Mouse (Mus musculus) heart, postnatal 10 days (tissue): ENCODE data around the gene Pcdh15. TPM values are rescaled to one million over a fixed set of nuclear protein-coding genes. Genes with fewer than 3 reads are reported as not detected.

Source experiments
- DNase-seq, 2 experiments: peaks; one replicate each; pipeline ENCODE4 v3.0.0; 2021
- intact Hi-C: fragments of 180-260 bp; cut with DNase I; formaldehyde crosslinking; loops from one replicate; pipeline ENCODE4 v1.15.1; 2025
- total RNA-seq, 2 experiments: library from RNA; stranded (reverse); gene quantifications; 2 replicates each; pipeline ENCODE4 v1.2.3; 2021

The Pcdh15 gene
- total RNA-seq, 2 experiments from 2014 or later, result 0.34 to 1.2 TPM

GRCm38 (mm10) chr10:74450069-74450468 lies 1350.9 kb downstream of the Pcdh15 start:
- DNase-seq, result no peak
- intact Hi-C loops, result no loop called here

DNA sequence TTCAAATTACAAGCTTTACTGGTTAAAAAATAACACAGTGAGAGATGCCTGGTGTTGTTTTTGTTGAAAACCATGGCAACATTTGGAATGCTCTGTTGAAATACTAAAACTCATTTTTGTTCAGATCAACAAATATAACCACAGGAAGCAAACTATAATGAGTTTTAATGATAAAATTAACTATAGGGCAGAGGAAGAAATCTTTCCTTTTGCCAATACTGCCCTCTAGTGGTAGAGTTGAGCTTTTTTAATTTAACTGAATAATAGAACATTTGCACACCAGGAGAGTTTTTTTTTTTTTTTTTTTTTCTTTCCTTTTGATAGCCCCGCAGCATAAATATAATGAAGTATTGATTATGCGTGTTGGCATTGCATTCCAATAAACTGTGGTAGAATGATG lies 1364.8 kb downstream of the Pcdh15 start:
- intact Hi-C loops, result loop anchor here (1.0 to 10.0 kb wide), 2 partner anchors 247 to 1359 kb away; no protein-coding TSS in a partner anchor
- DNase-seq, result no peak

GRCm38 (mm10) chr10:74480779-74481178 lies 1381.6 kb downstream of the Pcdh15 start:
- DNase-seq, result no peak
- intact Hi-C loops, result no loop called here

DNA sequence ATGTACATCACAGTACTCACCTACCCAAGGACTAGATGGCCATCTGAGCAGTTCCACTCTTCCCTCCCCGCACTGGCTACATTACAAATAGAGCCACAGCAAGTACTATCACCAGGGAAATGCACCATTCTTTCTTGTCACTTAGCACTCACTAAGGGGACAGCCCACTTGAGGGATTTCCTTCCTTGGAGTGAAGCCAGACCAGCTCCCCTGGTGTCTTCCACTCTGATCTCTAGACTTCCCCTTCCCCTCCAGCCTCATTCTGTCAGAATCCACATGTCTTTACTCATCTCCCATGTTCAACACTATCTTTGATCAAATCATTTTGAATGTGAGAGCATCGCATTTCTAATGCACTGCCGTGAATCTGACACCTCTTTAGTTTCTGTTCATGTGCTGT lies 1413.2 kb downstream of the Pcdh15 start:
- no peak for DNase-seq
- intact Hi-C loops, result no loop called here

GRCm38 (mm10) chr10:74513743-74514142 lies 1414.6 kb downstream of the Pcdh15 start:
- DNase-seq, result no peak
- intact Hi-C loops, result no loop called here

DNA sequence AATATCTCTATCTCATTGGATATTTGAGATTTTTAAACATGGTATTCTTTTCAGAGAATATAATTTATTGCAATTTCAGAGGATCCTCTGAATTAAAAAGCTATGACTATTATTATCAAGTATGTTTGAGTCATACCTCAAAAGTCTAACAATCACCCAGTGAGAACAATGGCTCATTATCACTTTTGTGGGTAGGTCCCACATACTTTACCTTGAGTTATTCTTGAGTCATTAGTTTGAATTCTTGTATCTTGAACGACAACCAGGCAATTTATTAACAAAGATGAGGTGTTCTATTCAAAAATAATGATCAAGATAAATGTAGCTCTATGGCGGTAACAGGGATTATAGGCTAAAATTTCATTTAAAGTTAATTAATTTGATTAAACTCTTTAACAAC lies 1439.2 kb downstream of the Pcdh15 start:
- no peak for DNase-seq
- intact Hi-C loops, result no loop called here

DNA sequence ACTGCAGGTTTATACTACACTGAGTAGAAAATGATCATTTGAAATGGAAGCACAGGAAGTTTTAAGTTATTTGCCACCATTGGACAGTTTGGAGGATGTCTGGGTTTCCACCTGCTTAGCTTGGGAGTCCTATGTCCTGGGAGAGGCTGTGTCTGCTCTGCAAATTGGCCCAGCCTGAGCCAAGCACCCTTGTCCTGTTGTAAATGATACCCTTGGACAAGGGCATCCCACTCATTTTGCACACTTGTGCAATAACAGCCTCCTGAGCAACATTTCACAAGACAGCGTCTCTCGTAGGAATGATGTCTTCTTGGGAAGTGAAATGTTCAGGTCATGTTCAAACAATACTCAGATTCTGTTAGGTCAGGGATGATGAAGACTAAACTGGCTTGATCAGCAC lies 1456.2 kb downstream of the Pcdh15 start:
- intact Hi-C loops, result no loop called here
- no peak for DNase-seq

GRCm38 (mm10) chr10:74569603-74570002 lies 1470.5 kb downstream of the Pcdh15 start:
- DNase-seq, result no peak
- intact Hi-C loops, result no loop called here

DNA sequence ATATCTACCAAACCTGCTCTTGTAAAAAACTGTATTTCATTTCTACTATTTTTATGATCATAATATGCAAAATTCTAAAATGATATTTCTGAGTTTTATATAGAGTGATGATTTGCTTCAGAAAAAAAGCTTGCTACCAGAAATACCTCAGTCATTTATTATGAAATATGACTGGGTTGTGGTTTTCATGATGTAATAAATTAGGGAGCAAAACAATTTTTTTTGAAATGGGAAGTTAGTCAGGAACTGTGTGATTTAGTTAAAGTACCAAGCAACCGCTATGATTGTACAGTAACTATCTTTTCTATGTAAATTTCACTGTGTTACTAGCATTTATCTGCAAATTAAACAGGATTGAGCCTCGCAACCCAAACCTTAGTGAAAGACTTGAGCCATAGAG lies 1480.8 kb downstream of the Pcdh15 start:
- no peak for DNase-seq
- intact Hi-C loops, result no loop called here

- intact Hi-C loops, result no loop called here
- no peak for DNase-seq
These were observed 1492.7 kb downstream of the Pcdh15 start for GRCm38 (mm10) chr10:74591799-74592198.

DNA sequence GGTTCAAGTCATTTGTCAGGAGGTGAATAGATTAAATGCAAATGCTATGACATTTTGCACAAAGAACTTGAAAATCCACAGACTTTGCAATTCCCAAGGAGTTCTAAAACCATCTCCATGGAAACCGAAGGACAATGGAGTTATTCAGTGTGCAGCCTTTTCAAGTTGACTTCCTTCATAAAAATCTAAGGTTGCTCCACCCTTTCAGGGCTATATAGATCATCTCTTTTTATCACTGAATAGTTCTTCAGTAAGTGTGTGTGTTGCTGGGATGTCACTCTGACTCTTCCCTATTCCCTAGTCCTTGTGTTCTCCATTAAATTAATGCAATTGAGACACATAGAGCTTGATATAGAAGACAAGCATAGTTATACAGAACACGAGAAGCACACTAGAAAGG lies 1508.5 kb downstream of the Pcdh15 start:
- intact Hi-C loops, result no loop called here

GRCm38 (mm10) chr10:74621837-74622236 lies 1522.7 kb downstream of the Pcdh15 start:
- intact Hi-C loops, result no loop called here
- DNase-seq, result no peak

More for the DNA sequence above, 1508.5 kb downstream of the Pcdh15 start:
- DNase-seq, result no peak

DNA sequence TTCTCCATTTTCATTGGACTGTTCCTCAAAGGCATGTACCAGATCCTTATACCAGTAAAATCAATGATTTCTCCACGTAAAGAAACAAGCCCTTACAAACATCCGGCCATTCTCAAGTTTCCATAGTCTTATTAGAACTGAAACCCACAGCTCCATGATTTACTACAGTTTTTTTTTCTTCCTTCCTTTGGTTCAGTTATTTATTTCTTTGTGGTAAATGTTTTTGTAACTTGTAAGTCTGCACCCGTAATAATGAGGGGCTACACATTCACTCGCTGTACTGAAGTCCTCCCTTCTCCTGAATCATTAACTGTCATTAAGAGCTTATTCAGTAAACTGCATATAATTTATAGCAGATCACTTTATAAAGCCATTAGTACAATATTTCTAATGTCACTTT lies 1526.6 kb downstream of the Pcdh15 start:
- intact Hi-C loops, result no loop called here
- no peak for DNase-seq

DNA sequence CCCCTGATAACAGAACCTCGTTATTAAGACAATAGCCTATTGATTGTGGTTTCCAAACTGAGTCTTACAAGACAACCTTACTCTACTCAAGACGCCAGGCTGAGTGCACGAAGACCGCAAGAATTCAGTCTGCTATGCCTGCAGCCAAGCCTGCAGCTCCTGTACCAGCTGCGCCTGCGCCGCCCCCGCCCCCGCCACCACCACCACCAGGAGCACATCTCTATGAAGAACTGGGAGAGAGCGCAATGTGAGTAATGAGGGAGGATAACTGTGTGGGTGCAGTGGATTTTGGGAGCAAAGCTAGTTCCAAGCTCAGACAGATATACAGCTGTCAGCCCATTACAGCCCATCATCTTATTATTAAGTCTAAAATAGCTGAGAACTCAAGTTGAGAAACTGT lies 1527.5 kb downstream of the Pcdh15 start:
- intact Hi-C loops, result no loop called here
- no peak for DNase-seq

DNA sequence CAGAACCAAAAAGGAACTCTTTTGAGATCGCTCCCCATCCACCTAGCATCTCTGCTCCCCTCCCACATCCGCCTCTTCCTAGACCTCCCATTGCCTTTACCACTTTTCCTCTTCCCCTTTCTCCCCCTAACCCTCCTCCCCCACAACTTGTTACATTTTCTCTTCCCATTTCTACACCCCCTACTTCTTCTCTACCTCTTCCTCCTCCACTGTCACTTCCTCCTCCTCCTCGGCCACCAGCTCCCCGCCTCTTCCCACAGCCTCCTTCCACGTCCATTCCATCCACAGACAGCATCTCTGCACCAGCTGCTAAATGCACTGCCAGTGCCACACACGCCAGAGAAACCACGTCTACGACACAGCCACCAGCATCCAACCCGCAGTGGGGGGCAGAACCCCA lies 1532.2 kb downstream of the Pcdh15 start:
- intact Hi-C loops, result no loop called here
- DNase-seq, result no peak

DNA sequence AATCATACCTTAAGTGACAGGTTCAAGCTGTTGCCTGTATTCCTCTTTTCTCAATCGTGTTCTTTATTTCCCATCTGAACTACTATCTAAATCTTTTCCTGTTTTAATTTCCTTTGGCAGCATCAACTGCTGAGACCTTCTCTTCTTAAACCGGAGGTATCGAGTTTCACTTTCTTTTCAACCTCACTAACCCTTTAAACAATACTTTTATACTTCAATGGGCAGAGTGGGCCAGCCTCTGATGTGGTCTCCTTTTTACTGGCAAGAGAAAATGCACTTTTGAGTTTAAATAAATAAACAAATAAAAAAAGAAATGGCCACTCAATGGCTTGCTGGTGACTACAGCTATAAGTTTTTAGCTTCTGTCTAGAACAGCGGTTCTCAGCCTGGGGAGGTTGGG lies 1537.9 kb downstream of the Pcdh15 start:
- intact Hi-C loops, result no loop called here
- DNase-seq, result no peak

DNA sequence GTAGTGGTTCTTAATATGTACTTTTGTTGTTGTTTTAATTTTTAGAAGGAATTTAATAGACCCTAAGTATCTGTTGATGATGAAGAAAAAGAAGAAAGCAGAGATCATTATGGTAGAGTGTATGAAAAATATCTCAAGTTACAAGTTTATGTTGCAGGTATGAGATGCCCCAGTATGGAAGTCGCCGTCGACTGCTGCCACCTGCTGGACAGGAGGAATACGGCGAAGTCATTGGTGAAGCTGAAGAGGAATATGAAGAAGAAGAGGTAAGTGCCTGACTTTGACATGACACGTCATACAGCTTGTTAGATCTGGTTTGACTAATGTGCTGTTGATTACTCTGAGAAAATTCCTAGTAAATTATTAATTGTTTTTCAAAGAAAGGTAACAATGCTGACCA lies 1543.0 kb downstream of the Pcdh15 start:
- intact Hi-C loops, result no loop called here
- DNase-seq, result peak in 1 of 2 experiments; percentile 18

GRCm38 (mm10) chr10:74663171-74663570 lies 1564.0 kb downstream of the Pcdh15 start:
- no peak for DNase-seq
- intact Hi-C loops, result no loop called here

DNA sequence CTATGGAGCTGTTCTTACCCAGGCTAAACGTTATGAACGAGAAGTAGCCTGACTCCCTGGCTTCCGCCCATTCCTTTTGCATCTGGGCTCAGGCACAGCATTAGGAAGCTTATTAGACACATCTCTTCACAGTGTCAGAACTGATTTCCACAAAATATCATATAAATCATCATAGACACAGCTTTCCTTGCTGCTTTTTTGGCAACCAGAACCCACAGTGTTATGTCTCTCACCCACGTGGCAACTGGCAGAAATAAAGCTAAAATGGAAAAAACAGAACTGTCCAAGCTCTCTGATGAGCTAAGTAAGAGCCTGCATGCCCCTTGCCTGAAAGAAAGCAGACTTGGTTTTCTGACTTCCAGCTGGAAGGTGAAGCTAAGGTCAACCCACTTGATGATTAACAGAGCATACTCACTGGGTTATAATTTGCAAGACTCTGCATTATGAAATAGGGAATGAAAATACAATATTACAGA lies 1580.9 kb downstream of the Pcdh15 start:
- intact Hi-C loops, result no loop called here
- DNase-seq, result peak in 1 of 2 experiments; percentile 1

DNA sequence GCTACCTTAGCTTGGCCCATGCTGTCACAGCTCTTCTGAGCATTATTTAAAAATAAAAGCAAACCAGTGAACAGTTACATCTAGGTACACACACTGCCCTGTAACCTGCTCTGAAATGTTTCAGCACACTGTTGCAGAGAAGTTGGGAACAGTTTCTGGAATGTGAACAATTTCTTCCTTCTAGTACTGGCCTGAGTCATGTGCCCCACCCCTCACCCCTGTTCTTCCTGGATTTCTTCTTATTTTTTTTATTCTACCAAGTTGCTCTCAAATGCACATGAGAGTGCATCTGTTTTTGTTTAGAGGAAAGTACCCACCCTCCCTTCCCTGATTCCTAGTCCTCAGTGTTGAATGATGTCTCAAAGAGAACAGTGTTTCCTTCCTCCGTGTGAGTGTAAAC lies 1581.4 kb downstream of the Pcdh15 start:
- no peak for DNase-seq
- intact Hi-C loops, result no loop called here
